Mouse (Mus musculus) ES-Bruce4 (cell line): ENCODE data around the gene Gm16253.

Source experiments
- CTCF ChIP-seq: IDR thresholded peaks from one replicate; pipeline ENCODE4 v1.8.1; 2011; ENCODE audit warnings: low read depth, low read length
- POLR2A ChIP-seq: IDR thresholded peaks from one replicate; pipeline ENCODE4 v1.8.1; 2011; ENCODE audit warnings: low read length; ENCODE audit not compliant: insufficient read depth

GRCm38 (mm10) chr3:96558159-96558558 lies 18.6 kb upstream of the Gm16253 start:
- TF ChIP-seq CTCF (no peak), POLR2A (peak; percentile 87)
